Mouse (Mus musculus) mature B cell (primary cell): ENCODE measurements at regions not wholly inside any gene's neighbourhood (a gene's known extent, or its start where the extent isn't known, plus 50 kb on each side); places are given as distances from the start of the nearest gene placed in this dataset.

ENCODE experiments used
- in situ Hi-C: fragments of 300-500 bp; cut with MboI; formaldehyde crosslinking; loops from 2 replicates; pipeline ENCODE4 v1.14.3; 2019

- in situ Hi-C loops = no loop called here
These were observed 53.2 kb upstream of the Lef1 start for GRCm38 (mm10) chr3:131056893-131057660.

GRCm38 (mm10) chr3:131054241-131054972, 55.9 kb upstream of the Lef1 start:
- in situ Hi-C loops = no loop called here

GRCm38 (mm10) chr3:131047716-131048115, 62.6 kb upstream of the Lef1 start:
- in situ Hi-C loops = no loop called here

GRCm38 (mm10) chr3:131046412-131046811, 63.9 kb upstream of the Lef1 start:
- in situ Hi-C loops = no loop called here

- in situ Hi-C loops = no loop called here
These were observed 70.0 kb upstream of the Lef1 start for GRCm38 (mm10) chr3:131040214-131040825.

GRCm38 (mm10) chr3:131037095-131037494, 73.2 kb upstream of the Lef1 start:
- in situ Hi-C loops = no loop called here

- in situ Hi-C loops = no loop called here
These were observed 75.5 kb upstream of the Lef1 start for GRCm38 (mm10) chr3:131034774-131035173.

- in situ Hi-C loops = no loop called here
These were observed 83.9 kb upstream of the Lef1 start for GRCm38 (mm10) chr3:131026336-131026735.

GRCm38 (mm10) chr3:131019163-131019956, 90.9 kb upstream of the Lef1 start:
- in situ Hi-C loops = no loop called here

GRCm38 (mm10) chr3:131017899-131018298, 92.4 kb upstream of the Lef1 start:
- in situ Hi-C loops = no loop called here

GRCm38 (mm10) chr3:131016104-131016503, 94.2 kb upstream of the Lef1 start:
- in situ Hi-C loops = no loop called here

GRCm38 (mm10) chr3:131014092-131014716, 96.1 kb upstream of the Lef1 start:
- in situ Hi-C loops = no loop called here

- in situ Hi-C loops = no loop called here
These were observed 109.6 kb upstream of the Lef1 start for GRCm38 (mm10) chr3:131000701-131001100.

GRCm38 (mm10) chr3:131000252-131000651, 110.0 kb upstream of the Lef1 start:
- in situ Hi-C loops = no loop called here

- in situ Hi-C loops = no loop called here
These were observed 110.5 kb upstream of the Lef1 start for GRCm38 (mm10) chr3:130999818-131000217.

- in situ Hi-C loops = no loop called here
These were observed 111.8 kb upstream of the Lef1 start for GRCm38 (mm10) chr3:130998433-130998832.

- in situ Hi-C loops = no loop called here
These were observed 113.5 kb upstream of the Lef1 start for GRCm38 (mm10) chr3:130996786-130997185.

- in situ Hi-C loops = no loop called here
These were observed 118.3 kb upstream of the Lef1 start for GRCm38 (mm10) chr3:130991971-130992370.

- in situ Hi-C loops = no loop called here
These were observed 123.6 kb upstream of the Lef1 start for GRCm38 (mm10) chr3:130986708-130987107.

GRCm38 (mm10) chr3:130986101-130986500, 124.2 kb upstream of the Lef1 start:
- in situ Hi-C loops = no loop called here

- in situ Hi-C loops = no loop called here
These were observed 128.7 kb upstream of the Lef1 start for GRCm38 (mm10) chr3:130981566-130981965.
